In genomic region chr10:17450240-17450639, GRCm38 (mm10) we compare ENCODE assay signal across 23 mouse cellular contexts.
A peak's percentile ranks its signal among the peaks of the same experiment; 100 is the strongest.
DNase-seq lines count a peak whose midpoint lies in the region; ATAC-seq and TF ChIP-seq lines count a peak whose summit lies in the region.
"Had no signal": no experiment of that assay in that cellular context is flagged by ENCODE, and none has a peak within 500 bp of the region (broad histone marks: within the 10 kb centered on the region; RNA-seq: fewer than 3 reads in every experiment).

No protein-coding gene starts in this region.

- H3K9ac ChIP-seq in heart, postnatal 0 days (replicated peaks; ENCODE audit: low read depth, low read length): no peak overlapping the region
- H3K9ac ChIP-seq: embryonic facial prominence, embryonic 12.5 days; hindbrain, embryonic 15.5 days; limb, embryonic 13.5 days; liver, embryonic 15.5 days; neural tube, embryonic 13.5 days had no signal

- no peak for TF ChIP-seq EP300 in heart, postnatal 0 days (IDR thresholded peaks at IDR 0.05; ENCODE audit: low read depth)

- no peak for TF ChIP-seq CTCF in heart, postnatal 0 days (IDR thresholded peaks at IDR 0.05; ENCODE audit: low read depth)

- no peaks in the 10 kb centered on the region for H3K27me3 ChIP-seq in heart, postnatal 0 days (ENCODE audit: control insufficient read depth, insufficient read depth, low read length)
- H3K27me3 ChIP-seq: embryonic facial prominence, embryonic 12.5 days; hindbrain, embryonic 15.5 days; limb, embryonic 13.5 days; liver, embryonic 15.5 days; neural tube, embryonic 13.5 days had no signal

- H3K36me3 ChIP-seq in heart, postnatal 0 days (replicated peaks; ENCODE audit: control insufficient read depth, insufficient read depth, low read length): no peaks in the 10 kb centered on the region
- H3K36me3 ChIP-seq: embryonic facial prominence, embryonic 12.5 days; hindbrain, embryonic 15.5 days; limb, embryonic 13.5 days; liver, embryonic 15.5 days; neural tube, embryonic 13.5 days had no signal

- H3K9me3 ChIP-seq in heart, postnatal 0 days (replicated peaks; ENCODE audit: control insufficient read depth, low read length): no peaks in the 10 kb centered on the region
- H3K9me3 ChIP-seq: embryonic facial prominence, embryonic 12.5 days; hindbrain, embryonic 15.5 days; limb, embryonic 13.5 days; liver, embryonic 15.5 days; neural tube, embryonic 13.5 days had no signal

- H3K4me2 ChIP-seq in heart, postnatal 0 days (ENCODE audit: low read depth, low read length): no peak overlapping the region
- H3K4me2 ChIP-seq: embryonic facial prominence, embryonic 12.5 days; hindbrain, embryonic 15.5 days; limb, embryonic 13.5 days; liver, embryonic 15.5 days; neural tube, embryonic 13.5 days had no signal

- no peak for ATAC-seq in heart, postnatal 0 days (ENCODE audit: insufficient read depth, low read depth)
- ATAC-seq: activated CD4-positive, CD25-positive, alpha-beta regulatory T cell, adult 4 months; forebrain, embryonic 14.5 days; intestine, embryonic 16.5 days had no signal

- DNase-seq in heart, postnatal 0 days (ENCODE audit: low spot score): peak; percentile 12
- DNase-seq in heart, adult 8-10 months (ENCODE audit: low spot score): no peak
- peak; percentile 14 to 15 for DNase-seq in kidney, postnatal 4 days
- no peak for DNase-seq in kidney, adult 8-10 months
- peak; percentile 10 for DNase-seq in 3T3-L1 (ENCODE audit: low read depth, low spot score)
- peak; percentile 34 for DNase-seq in NIH3T3 (ENCODE audit: low read depth)
- no peak for DNase-seq in layer of hippocampus, postnatal 25 days (ENCODE audit: extremely low spot score in 1 of 2, low spot score in 1 of 2)
- DNase-seq: adrenal gland, postnatal 10 days; cerebellum, adult 9-10 months; gastrocnemius, postnatal 36 days; layer of hippocampus, adult 9-11 months; midbrain, embryonic 14.5 days; right cerebral cortex, postnatal 14 days; spleen, adult 18-20 months; thymus, postnatal 25 days had no signal

- no peaks in the 10 kb centered on the region for H3K4me1 ChIP-seq in heart, postnatal 0 days (ENCODE audit: control insufficient read depth, insufficient read depth)
- H3K4me1 ChIP-seq: embryonic facial prominence, embryonic 12.5 days; hindbrain, embryonic 15.5 days; limb, embryonic 13.5 days; liver, embryonic 15.5 days; neural tube, embryonic 13.5 days had no signal

- no peak overlapping the region for H3K4me3 ChIP-seq in heart, postnatal 0 days (ENCODE audit: low read depth, low read length)
- H3K4me3 ChIP-seq: embryonic facial prominence, embryonic 12.5 days; hindbrain, embryonic 15.5 days; limb, embryonic 13.5 days; liver, embryonic 15.5 days; neural tube, embryonic 13.5 days had no signal

- 41% methylated on average over 4 of the region's 4 CpGs for WGBS in heart, postnatal 0 days

- no peak overlapping the region for H3K27ac ChIP-seq in heart, postnatal 0 days (ENCODE audit: low read depth)
- H3K27ac ChIP-seq: embryonic facial prominence, embryonic 12.5 days; hindbrain, embryonic 15.5 days; limb, embryonic 13.5 days; liver, embryonic 15.5 days; neural tube, embryonic 13.5 days had no signal

Comparison
In these comparisons a context has a peak if more than half of its experiments do, and no peak if none do; other contexts are left out.
1. DNase-seq: peak in heart, postnatal 0 days (single experiment), kidney, postnatal 4 days (2 of 2), 3T3-L1 (single experiment) and NIH3T3 (single experiment); none in heart, adult 8-10 months (single experiment), kidney, adult 8-10 months (0 of 2) and layer of hippocampus, postnatal 25 days (0 of 2).